Mouse (Mus musculus) forebrain, embryonic 10.5 days (tissue): Measurements from ENCODE around the gene Gse1. TPM values are rescaled to one million over a fixed set of nuclear protein-coding genes. Genes with fewer than 3 reads are reported as not detected.

Experiments
- DNase-seq: peaks from one replicate; pipeline ENCODE4 v3.0.0-alpha.2; 2017; ENCODE audit warnings: low spot score; ENCODE audit errors: extremely low spot score
- H3K27ac ChIP-seq: fragments of 300-500 bp; sonication (generic); 2 replicates; pipeline ENCODE4 v1.5.1; 2016; ENCODE audit warnings: mild to moderate bottlenecking
- H3K27me3 ChIP-seq: fragments of 300-500 bp; sonication (generic); 2 replicates; pipeline ENCODE4 v1.6.1; 2016; ENCODE audit warnings: mild to moderate bottlenecking; ENCODE audit not compliant: poor library complexity, severe bottlenecking
- H3K36me3 ChIP-seq: fragments of 300-500 bp; sonication (generic); replicated peaks from 2 replicates; pipeline ENCODE4 v1.6.1; 2016; ENCODE audit warnings: mild to moderate bottlenecking, moderate library complexity
- H3K4me1 ChIP-seq: fragments of 300-500 bp; sonication (generic); 2 replicates; pipeline ENCODE4 v1.6.1; 2016
- H3K4me3 ChIP-seq: fragments of 300-500 bp; sonication (generic); 2 replicates; pipeline ENCODE4 v1.5.1; 2016; ENCODE audit warnings: mild to moderate bottlenecking, moderate library complexity
- H3K9me3 ChIP-seq: fragments of 300-500 bp; sonication (generic); 2 replicates; pipeline ENCODE4 v1.6.1; 2016; ENCODE audit warnings: mild to moderate bottlenecking, moderate library complexity
- WGBS: fragments of 180-500 bp; shearing (Covaris S2); methylation state at CpG from one replicate; pipeline ENCODE4 v1.1.7; 2016; 5-methylcytosine and 5-hydroxymethylcytosine counted together
- polyA plus RNA-seq: library from polyadenylated mRNA; unstranded; fragments of >200 nt; fragmentation: Nextera tagmentation; extraction: Ambion mirVana; gene quantifications from 2 replicates; pipeline ENCODE4 v1.2.1, GENCODE M21; 2016

Gse1 gene
- polyA plus RNA-seq, 1 experiment from 2014 or later = 12.0 TPM

DNA sequence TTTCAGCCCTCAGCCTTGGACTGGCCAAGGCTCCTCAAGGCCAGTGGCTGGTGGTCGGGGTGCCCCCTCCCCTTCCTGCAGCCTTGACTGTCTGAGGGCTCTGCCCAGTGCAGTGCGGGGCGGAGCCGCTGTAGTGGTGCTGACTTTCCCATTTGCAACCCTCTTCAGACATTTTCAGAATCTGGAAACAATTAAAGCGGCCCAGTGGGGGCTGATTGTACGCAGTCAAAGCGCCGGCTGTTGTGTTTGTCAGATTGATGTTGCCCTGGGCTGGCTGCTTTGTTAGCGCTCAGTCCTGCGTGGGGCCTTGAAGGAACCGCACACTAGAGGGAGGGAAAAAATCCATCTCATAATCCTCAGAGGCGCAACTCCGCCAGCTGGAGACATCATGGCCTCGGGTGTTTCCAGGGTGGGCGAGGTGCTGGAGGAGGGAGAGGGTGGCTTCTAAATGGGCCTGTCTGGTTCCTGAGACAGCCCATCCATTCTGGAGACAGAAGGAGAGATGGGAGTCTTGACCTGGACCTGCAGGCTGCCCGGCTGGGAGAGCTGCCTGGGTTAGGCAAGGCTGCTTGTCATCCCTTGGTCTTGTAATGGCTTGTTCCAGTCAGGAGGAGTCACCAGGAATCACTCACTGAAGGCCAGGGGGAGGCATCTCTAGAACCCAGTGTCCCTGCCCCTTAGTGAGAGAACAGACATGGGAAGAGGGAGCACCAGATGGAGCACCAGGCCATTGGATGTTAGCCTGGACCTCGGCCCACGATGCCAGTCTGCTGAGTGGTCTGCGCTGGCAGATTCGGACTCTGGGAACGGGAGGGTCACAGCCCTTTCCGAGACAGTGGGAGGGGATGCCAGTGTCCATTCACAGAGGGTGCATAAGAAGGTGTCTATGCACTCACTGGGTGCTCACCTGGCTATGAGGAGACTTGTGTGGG lies 70.6 kb downstream of the Gse1 start:
- WGBS = 28% methylated on average over 22 of the region's 22 CpGs
- peaks cover 92% of the 10 kb centered on the region for H3K4me1 ChIP-seq

DNA sequence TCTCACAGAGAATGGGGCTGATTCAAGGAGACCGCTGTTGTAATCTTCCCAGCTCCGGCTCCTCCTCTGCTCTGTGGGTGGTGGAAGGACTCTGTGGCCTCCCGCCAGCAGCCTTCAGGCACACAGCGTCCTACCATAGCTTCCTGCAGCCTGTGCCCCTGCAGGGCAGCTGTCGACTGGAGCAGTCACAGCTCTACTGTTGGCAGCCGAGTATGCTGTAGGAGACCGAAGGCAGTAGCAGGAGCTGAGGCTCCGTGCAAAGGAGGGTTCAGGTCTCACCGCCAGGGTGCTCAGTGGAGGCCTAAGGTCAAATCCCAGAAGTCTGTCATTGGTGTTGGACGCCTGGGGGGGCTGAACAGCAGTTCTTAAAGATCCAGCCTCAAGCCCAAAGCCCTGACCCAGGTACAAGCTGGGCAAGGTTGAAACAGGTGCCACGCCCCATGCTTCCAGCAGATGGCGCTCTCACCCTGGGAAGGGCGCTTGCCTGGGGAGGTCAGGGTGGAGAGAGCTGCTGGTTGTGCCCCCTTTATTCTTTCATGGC lies 72.4 kb downstream of the Gse1 start:
- DNase-seq = peak; percentile 83
- peaks cover 91% of the 10 kb centered on the region for H3K4me1 ChIP-seq
- H3K27ac ChIP-seq = peak overlapping the region; percentile 61
- no peaks in the 10 kb centered on the region for H3K36me3 ChIP-seq
- peak overlapping the region; percentile 8; the same call in 1 of the 2 replicates for H3K4me3 ChIP-seq
- WGBS = 3% methylated on average over 13 of the region's 13 CpGs
- H3K9me3 ChIP-seq = no peaks in the 10 kb centered on the region
- peaks cover 92% of the 10 kb centered on the region for H3K27me3 ChIP-seq

More for the DNA sequence above, 70.6 kb downstream of the Gse1 start:
- H3K27ac ChIP-seq = peak overlapping the region; percentile 76
- no peaks in the 10 kb centered on the region for H3K9me3 ChIP-seq
- no peaks in the 10 kb centered on the region for H3K36me3 ChIP-seq
- peak; percentile 73 for DNase-seq
- peaks cover 93% of the 10 kb centered on the region for H3K27me3 ChIP-seq
- peak overlapping the region; percentile 12; the same call in 1 of the 2 replicates for H3K4me3 ChIP-seq

DNA sequence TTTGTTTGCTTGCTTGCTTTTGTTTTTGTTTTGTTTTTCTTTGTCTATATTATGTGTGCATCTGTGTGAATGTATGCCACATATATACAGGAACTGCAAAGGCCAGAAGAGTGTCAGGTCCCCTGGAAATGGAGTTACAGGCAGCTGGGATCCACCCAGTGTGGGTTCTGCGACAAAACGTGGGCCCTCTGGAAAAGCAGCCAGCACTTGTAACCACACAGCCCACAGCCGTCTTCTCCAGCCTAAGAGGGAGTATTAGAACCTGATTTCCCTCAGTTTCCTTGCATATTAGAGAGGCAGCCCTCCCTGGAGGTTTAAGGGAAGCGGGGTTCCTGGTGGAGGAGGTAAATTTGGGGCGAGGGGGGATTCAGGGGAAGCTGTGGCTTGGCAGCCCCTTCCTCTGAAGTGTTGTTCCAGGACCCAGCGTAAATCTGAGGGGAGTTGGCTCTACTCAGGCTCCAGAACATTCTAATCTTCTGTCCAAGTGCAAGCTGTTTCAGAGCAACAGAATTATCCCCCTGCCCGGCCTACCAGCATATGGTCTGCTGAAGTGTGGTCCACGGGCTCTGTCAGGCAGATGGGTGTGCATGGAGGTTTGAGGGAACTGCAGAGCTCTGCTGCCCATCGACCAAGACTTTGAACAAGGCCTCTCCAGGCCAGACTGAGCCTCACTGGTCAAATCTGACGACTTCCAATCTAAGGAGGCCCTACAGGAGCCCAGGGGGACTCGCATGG lies 74.9 kb downstream of the Gse1 start:
- H3K4me3 ChIP-seq = no peak overlapping the region
- WGBS = 63% methylated on average over 11 of the region's 11 CpGs
- H3K36me3 ChIP-seq = no peaks in the 10 kb centered on the region
- peak overlapping the region; percentile 85 for H3K27ac ChIP-seq
- no peak for DNase-seq
- no peaks in the 10 kb centered on the region for H3K9me3 ChIP-seq
- H3K27me3 ChIP-seq = peaks cover 93% of the 10 kb centered on the region
- peaks cover 91% of the 10 kb centered on the region for H3K4me1 ChIP-seq

DNA sequence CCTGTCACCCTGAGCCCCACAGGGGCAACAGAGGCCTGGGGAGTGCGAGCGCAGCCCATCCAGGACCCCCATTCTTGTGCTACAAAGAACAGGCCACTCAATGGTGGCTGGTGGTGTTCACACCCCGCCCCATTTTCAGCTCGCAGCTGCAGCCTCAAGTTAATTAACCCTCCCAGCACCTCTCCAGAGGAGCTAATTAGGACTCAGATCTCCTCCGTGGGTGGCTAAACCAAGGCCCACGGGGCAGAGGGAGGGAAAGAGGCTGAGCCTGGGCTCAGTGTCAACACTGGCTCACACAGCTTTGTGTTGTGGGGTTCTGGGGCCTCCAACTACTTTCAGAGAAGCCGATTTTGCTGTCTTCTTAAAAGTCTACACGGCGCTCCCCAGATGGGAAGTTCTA lies 75.8 kb downstream of the Gse1 start:
- Histone ChIP-seq H3K27ac (peak overlapping the region; percentile 85), H3K36me3 (no peaks in the 10 kb centered on the region), H3K9me3 (no peaks in the 10 kb centered on the region), H3K4me1 (peaks cover 91% of the 10 kb centered on the region), H3K27me3 (peaks cover 97% of the 10 kb centered on the region), H3K4me3 (peak overlapping the region; percentile 18; the same call in 1 of the 2 replicates)
- WGBS = 14% methylated on average over 9 of the region's 9 CpGs
- peak; percentile 71 for DNase-seq

DNA sequence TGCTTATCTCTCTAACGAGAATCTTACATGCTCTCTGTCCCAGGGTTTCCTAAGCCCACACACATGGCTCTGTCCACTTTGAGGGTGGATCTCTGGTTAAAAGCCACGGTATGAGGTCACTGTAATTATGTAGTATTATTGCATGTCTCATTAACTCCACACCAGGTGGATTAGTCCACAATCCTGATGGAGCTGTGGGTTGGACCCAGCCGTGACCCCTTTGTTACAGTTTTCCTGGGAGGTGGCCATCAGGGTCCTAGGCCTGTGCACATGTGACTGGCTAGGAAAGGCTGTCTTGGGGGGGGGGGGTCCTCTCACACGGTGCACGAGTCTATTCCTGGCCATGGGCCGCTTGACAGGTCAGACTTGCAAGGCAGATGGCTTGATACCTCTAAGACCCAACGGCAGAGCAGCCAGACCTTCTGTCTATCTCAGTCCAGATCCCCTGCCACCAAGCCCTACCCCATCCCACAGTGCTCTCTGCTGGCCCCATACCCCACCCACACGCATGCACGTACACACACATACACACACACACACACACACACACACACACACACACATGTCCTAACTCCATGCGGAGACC lies 77.6 kb downstream of the Gse1 start:
- H3K9me3 ChIP-seq = no peaks in the 10 kb centered on the region
- peak overlapping the region; percentile 58 for H3K27ac ChIP-seq
- no peak for DNase-seq
- H3K36me3 ChIP-seq = no peaks in the 10 kb centered on the region
- H3K4me1 ChIP-seq = peaks cover 94% of the 10 kb centered on the region
- 73% methylated on average over 10 of the region's 10 CpGs for WGBS
- no peak overlapping the region for H3K4me3 ChIP-seq
- peaks cover 99% of the 10 kb centered on the region for H3K27me3 ChIP-seq

DNA sequence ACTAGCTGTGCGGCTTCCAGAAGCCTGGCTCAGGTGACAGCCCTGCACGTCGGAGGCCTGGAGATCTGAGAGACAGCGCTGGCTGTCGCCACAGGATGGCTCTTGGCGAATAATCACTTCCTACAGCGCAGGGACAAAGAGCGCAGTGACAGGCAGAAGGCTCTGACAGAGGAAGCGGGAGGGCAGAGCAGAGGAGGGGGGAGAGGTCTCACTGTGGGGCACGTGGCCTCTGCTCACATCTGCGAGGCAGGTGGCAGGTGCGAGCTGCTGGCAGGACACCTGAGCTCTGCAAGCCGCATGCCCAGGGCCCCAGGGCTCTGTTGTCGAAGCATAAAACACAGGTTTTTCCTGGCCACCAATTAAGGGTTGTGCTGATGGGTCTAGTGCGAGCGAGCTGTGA lies 78.8 kb downstream of the Gse1 start:
- WGBS = 2% methylated on average over 16 of the region's 16 CpGs
- peaks cover 99% of the 10 kb centered on the region for H3K27me3 ChIP-seq
- H3K4me3 ChIP-seq = peak overlapping the region; percentile 11; the same call in 1 of the 2 replicates
- H3K36me3 ChIP-seq = no peaks in the 10 kb centered on the region
- H3K27ac ChIP-seq = peak overlapping the region; percentile 10
- peak; percentile 58 for DNase-seq
- H3K4me1 ChIP-seq = peaks cover 97% of the 10 kb centered on the region
- no peaks in the 10 kb centered on the region for H3K9me3 ChIP-seq

DNA sequence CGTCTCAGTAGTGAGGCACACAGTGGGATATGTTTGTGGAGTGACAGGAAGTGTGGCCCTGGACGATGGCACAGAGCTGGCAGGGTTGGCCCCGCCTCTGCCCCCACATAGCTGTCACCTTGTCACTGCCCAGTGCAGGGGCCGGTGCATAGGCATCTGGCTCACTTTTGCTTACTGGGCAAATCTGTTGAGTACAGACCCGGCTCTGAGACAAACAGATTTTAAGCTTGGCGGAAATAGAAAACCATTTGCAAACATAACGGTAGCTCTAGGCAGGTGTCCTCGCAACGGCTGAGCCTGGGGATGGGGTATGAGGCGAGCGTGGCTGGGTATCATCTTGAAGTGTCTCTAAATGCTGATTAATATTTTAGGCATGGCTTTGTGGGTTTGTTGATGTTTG lies 79.3 kb downstream of the Gse1 start:
- Histone ChIP-seq H3K9me3 (no peaks in the 10 kb centered on the region), H3K4me1 (peaks cover 94% of the 10 kb centered on the region), H3K27me3 (peaks cover 99% of the 10 kb centered on the region), H3K4me3 (no peak overlapping the region), H3K27ac (peak overlapping the region; percentile 10), H3K36me3 (no peaks in the 10 kb centered on the region)
- 43% methylated on average over 11 of the region's 11 CpGs for WGBS
- no peak for DNase-seq

DNA sequence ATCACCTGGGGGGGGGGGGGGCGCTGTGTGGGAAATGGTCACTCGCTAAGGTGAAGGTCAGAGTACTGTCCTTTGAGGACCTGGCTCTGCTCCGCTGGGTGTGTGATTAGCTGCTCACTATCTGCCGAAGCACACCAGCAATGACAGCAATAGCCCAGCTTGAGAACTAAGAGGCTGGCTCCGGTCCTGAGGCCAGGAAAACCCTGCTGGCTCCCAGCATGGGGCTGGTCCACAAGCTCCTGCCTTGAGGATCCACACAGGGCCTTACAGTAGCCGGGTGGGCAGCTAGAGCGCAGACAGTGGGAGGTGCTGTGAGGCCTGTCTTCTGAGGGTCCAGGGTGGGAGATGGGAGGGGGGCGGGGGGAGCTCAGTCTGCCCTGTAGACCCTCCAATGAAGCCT lies 79.9 kb downstream of the Gse1 start:
- Histone ChIP-seq H3K27ac (peak overlapping the region; percentile 78), H3K36me3 (no peaks in the 10 kb centered on the region), H3K4me1 (peaks cover 88% of the 10 kb centered on the region), H3K4me3 (no peak overlapping the region), H3K27me3 (peaks cover 97% of the 10 kb centered on the region), H3K9me3 (no peaks in the 10 kb centered on the region)
- 32% methylated on average over 8 of the region's 8 CpGs for WGBS
- no peak for DNase-seq

DNA sequence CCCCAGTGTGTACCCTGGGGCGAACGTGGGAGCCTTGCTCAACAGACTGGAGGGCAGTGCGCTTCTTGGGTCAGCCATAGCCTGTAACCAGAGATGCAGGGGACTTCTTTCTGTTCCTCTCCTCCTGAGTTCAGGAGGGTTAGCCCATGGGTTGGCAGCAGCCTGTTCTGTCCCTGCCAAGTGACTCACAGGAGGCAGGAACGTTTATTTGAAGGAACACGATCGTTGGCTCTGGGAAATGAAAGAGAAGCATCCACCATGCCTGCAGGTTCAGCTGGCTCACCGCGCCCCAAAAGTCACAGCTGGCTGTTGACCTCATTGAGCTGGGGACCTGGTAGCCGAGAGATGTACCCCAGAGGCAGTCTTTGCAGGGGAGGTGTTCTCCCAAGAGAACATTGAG lies 80.3 kb downstream of the Gse1 start:
- no peak overlapping the region for H3K4me3 ChIP-seq
- 43% methylated on average over 9 of the region's 9 CpGs for WGBS
- H3K27me3 ChIP-seq = peaks cover 97% of the 10 kb centered on the region
- H3K4me1 ChIP-seq = peaks cover 86% of the 10 kb centered on the region
- H3K27ac ChIP-seq = peak overlapping the region; percentile 78
- H3K36me3 ChIP-seq = no peaks in the 10 kb centered on the region
- no peaks in the 10 kb centered on the region for H3K9me3 ChIP-seq
- DNase-seq = no peak

DNA sequence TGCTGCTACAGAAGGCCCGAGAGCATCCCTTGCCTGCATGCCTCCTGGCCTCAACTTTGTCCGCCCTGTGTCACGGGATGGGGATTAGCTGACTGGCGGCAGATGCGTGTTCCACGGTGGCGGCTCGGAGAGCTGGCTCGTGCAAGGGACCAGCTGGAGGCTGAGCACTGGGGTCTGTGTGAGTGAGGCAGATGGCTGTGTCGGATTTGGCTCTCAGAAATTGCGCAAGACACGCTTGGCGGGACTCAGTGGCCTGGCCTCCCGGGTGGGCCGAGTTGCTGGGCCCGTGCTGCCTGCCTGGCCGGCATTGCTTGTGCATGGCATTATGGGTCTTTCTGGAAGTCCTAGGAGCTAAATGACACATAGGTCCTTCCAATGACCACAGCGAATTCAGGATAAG lies 81.1 kb downstream of the Gse1 start:
- peak overlapping the region; percentile 78 for H3K27ac ChIP-seq
- peaks cover 97% of the 10 kb centered on the region for H3K27me3 ChIP-seq
- H3K36me3 ChIP-seq = no peaks in the 10 kb centered on the region
- peak; percentile 52 for DNase-seq
- 59% methylated on average over 18 of the region's 18 CpGs for WGBS
- H3K9me3 ChIP-seq = no peaks in the 10 kb centered on the region
- no peak overlapping the region for H3K4me3 ChIP-seq
- peaks cover 81% of the 10 kb centered on the region for H3K4me1 ChIP-seq

DNA sequence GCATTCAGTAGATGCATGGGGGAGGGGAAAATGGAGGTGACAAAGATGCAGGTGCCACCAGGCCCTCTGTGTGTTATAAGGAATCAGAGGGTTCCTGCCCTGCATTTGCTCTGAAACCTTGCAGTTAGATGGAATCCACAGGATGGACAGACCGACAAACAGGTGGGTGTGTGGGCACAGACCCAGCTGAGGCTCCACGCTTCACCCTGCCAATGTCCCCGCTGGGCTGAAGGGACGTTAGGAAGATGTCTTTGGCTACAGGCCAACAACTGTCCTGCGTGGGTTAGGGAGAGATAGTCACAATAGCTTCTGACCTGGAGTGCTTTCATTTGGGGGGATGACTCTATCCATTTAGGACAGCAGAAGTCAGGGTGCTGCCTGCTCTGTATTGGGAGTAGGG lies 81.8 kb downstream of the Gse1 start:
- H3K27me3 ChIP-seq = peaks cover 98% of the 10 kb centered on the region
- 88% methylated on average over 5 of the region's 5 CpGs for WGBS
- peak overlapping the region; percentile 78 for H3K27ac ChIP-seq
- H3K9me3 ChIP-seq = no peaks in the 10 kb centered on the region
- H3K4me1 ChIP-seq = peaks cover 78% of the 10 kb centered on the region
- no peaks in the 10 kb centered on the region for H3K36me3 ChIP-seq
- no peak for DNase-seq
- no peak overlapping the region for H3K4me3 ChIP-seq

DNA sequence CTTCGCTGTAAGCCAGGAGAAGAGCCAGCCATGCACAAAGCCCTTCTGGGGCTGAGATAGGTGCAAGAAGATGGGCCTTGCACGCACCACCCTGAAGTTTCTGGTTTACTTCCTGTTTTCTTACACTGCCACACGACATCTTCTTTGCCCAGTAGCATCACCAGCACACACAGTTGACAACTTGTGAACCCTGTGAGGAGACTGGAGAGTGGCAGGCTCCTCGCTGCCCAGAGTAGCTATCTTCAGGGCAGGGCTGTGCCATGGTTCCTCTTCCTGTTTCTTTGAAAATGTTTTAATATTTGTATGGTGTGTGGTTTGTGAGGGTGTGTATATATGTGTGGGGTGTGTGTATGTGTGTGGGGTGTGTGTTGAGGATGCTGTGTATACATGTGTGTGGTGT lies 84.2 kb downstream of the Gse1 start:
- DNase-seq = no peak
- H3K4me1 ChIP-seq = peaks cover 67% of the 10 kb centered on the region
- H3K27me3 ChIP-seq = peaks cover 98% of the 10 kb centered on the region
- no peak overlapping the region for H3K27ac ChIP-seq
- WGBS = 89% methylated on average over 4 of the region's 4 CpGs
- H3K36me3 ChIP-seq = no peaks in the 10 kb centered on the region
- H3K4me3 ChIP-seq = no peak overlapping the region
- no peaks in the 10 kb centered on the region for H3K9me3 ChIP-seq
